Mouse (Mus musculus) lung, adult 2 months (tissue): ENCODE data around the gene Pde6c.

Experiments used
- CTCF ChIP-seq: fragments of 200-500 bp; IDR thresholded peaks from 2 replicates; pipeline ENCODE4 v1.5.1; 2011; ENCODE audit warnings: mild to moderate bottlenecking, low read length, control low read depth; ENCODE audit not compliant: insufficient read depth
- POLR2A ChIP-seq: fragments of 200-500 bp; IDR thresholded peaks from 2 replicates; pipeline ENCODE4 v1.6.1; 2011; ENCODE audit warnings: low read depth, mild to moderate bottlenecking, control low read depth, low read length, borderline replicate concordance; ENCODE audit errors: extremely low read depth

- no peak for TF ChIP-seq CTCF
- no peak for TF ChIP-seq POLR2A
Observed at GRCm38 (mm10) chr19:38125219-38125610, 7.4 kb upstream of the Pde6c start, which contains the start of gene Rbp4.
